Mouse (Mus musculus) hindlimb bud, embryonic 11.5 days (tissue): Measurements from ENCODE around the gene Phc3.

Source experiments
- DNase-seq: peaks from one replicate; pipeline ENCODE4 v3.0.0-alpha.2; 2012; ENCODE audit warnings: low read depth, low spot score; ENCODE audit errors: extremely low spot score

Phc3 gene

GRCm38 (mm10) chr3:30969104-30969581 lies at the start of gene Phc3:
Gene Phc3 (minus strand): TSS chr3:30969415.
- DNase-seq: peak; percentile 94

GRCm38 (mm10) chr3:31017652-31018051 lies 48.4 kb upstream of the Phc3 start:
- DNase-seq: no peak

GRCm38 (mm10) chr3:31016594-31017196 lies 47.5 kb upstream of the Phc3 start:
- DNase-seq: no peak

GRCm38 (mm10) chr3:31015682-31016443 lies 46.6 kb upstream of the Phc3 start:
- no peak for DNase-seq

- DNase-seq: no peak
These were observed 45.2 kb upstream of the Phc3 start for GRCm38 (mm10) chr3:31014374-31014773.

GRCm38 (mm10) chr3:31004320-31005209 lies 35.4 kb upstream of the Phc3 start:
- DNase-seq: no peak

- DNase-seq: no peak
These were observed 31.9 kb upstream of the Phc3 start for GRCm38 (mm10) chr3:31001048-31001676.

GRCm38 (mm10) chr3:31000018-31000407 lies 30.8 kb upstream of the Phc3 start:
- no peak for DNase-seq

GRCm38 (mm10) chr3:30999401-31000017 lies 30.3 kb upstream of the Phc3 start:
- no peak for DNase-seq

GRCm38 (mm10) chr3:30996688-30997014 lies 27.4 kb upstream of the Phc3 start:
- no peak for DNase-seq

- DNase-seq: no peak
These were observed 26.9 kb upstream of the Phc3 start for GRCm38 (mm10) chr3:30995899-30996687.

GRCm38 (mm10) chr3:30995283-30995898 lies 26.2 kb upstream of the Phc3 start, which contains the start of gene Prkci:
Gene Prkci (plus strand): TSS chr3:30995747.
- peak; percentile 95 for DNase-seq

GRCm38 (mm10) chr3:30994859-30995258 lies 25.6 kb upstream of the Phc3 start:
- no peak for DNase-seq

- no peak for DNase-seq
These were observed 23.9 kb upstream of the Phc3 start for GRCm38 (mm10) chr3:30993066-30993573.

- no peak for DNase-seq
These were observed 22.9 kb upstream of the Phc3 start for GRCm38 (mm10) chr3:30992161-30992560.

- no peak for DNase-seq
These were observed 18.4 kb upstream of the Phc3 start for GRCm38 (mm10) chr3:30987396-30988318.

GRCm38 (mm10) chr3:30982924-30983536 lies 13.8 kb upstream of the Phc3 start:
- no peak for DNase-seq
